Mouse (Mus musculus): ENCODE measurements at regions not wholly inside any gene's neighbourhood (a gene's known extent, or its start where the extent isn't known, plus 50 kb on each side); places are given as distances from the start of the nearest gene placed in this dataset.

GRCm38 (mm10) chr4:39718691-39719090, 268.6 kb downstream of the 1700009N14Rik start:
- H3K27me3 ChIP-seq (replicated peaks; ENCODE audit: control insufficient read depth, insufficient read depth, low read length) = no peaks in the 10 kb centered on the region
- WGBS = 82% methylated on average over 7 of the region's 7 CpGs
- no peaks in the 10 kb centered on the region for H3K4me1 ChIP-seq (replicated peaks; ENCODE audit: control insufficient read depth, insufficient read depth, low read length)
- no peaks in the 10 kb centered on the region for H3K9me3 ChIP-seq (ENCODE audit: control insufficient read depth)
- no peaks in the 10 kb centered on the region for H3K36me3 ChIP-seq (ENCODE audit: control insufficient read depth, insufficient read depth)
- no peak overlapping the region for H3K27ac ChIP-seq (ENCODE audit: low read depth, low read length)
- H3K9ac ChIP-seq (ENCODE audit: low read depth, low read length) = no peak overlapping the region
- no peak for ATAC-seq
- no peak overlapping the region for H3K4me3 ChIP-seq (ENCODE audit: low read depth, low read length)
- H3K4me2 ChIP-seq (replicated peaks; ENCODE audit: low read depth) = no peak overlapping the region
- no peak for TF ChIP-seq CTCF (IDR thresholded peaks at IDR 0.05; ENCODE audit: low read depth)

DNA sequence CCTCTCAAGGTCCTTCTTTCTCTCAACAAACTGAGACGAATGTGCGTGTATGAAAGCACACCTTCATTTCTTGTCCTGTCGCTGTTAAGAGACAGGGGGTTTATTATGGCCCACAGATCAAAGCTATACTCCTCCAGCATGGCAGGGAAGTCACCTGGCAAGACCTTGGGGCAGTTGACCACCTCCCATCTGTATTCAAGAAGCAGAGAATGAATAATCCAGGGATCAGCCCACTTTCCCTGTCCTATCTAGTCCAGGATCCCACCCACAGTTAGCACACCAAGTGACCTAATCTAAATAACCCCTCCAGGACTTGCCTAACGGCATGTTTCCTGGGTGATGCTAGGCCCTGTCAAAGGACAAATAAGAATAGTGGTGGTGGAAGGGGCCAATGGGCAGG, 269.9 kb downstream of the 1700009N14Rik start:
- H3K4me1 ChIP-seq (replicated peaks; ENCODE audit: control insufficient read depth, insufficient read depth, low read length) = no peaks in the 10 kb centered on the region
- no peaks in the 10 kb centered on the region for H3K36me3 ChIP-seq (ENCODE audit: control insufficient read depth, insufficient read depth)
- H3K9me3 ChIP-seq (ENCODE audit: control insufficient read depth) = no peaks in the 10 kb centered on the region
- no peak for TF ChIP-seq CTCF (IDR thresholded peaks at IDR 0.05; ENCODE audit: low read depth)
- no peak for ATAC-seq
- H3K9ac ChIP-seq (ENCODE audit: low read depth, low read length) = no peak overlapping the region
- no peak overlapping the region for H3K27ac ChIP-seq (ENCODE audit: low read depth, low read length)
- 72% methylated on average over 4 of the region's 4 CpGs for WGBS
- no peaks in the 10 kb centered on the region for H3K27me3 ChIP-seq (replicated peaks; ENCODE audit: control insufficient read depth, insufficient read depth, low read length)
- H3K4me3 ChIP-seq (ENCODE audit: low read depth, low read length) = no peak overlapping the region
- H3K4me2 ChIP-seq (replicated peaks; ENCODE audit: low read depth) = no peak overlapping the region

GRCm38 (mm10) chr4:39721524-39721923, 271.4 kb downstream of the 1700009N14Rik start:
- 72% methylated on average over 7 of the region's 7 CpGs for WGBS
- TF ChIP-seq CTCF (IDR thresholded peaks at IDR 0.05; ENCODE audit: low read depth) = no peak
- no peak overlapping the region for H3K4me3 ChIP-seq (ENCODE audit: low read depth, low read length)
- H3K9ac ChIP-seq (ENCODE audit: low read depth, low read length) = no peak overlapping the region
- no peak for ATAC-seq
- no peaks in the 10 kb centered on the region for H3K27me3 ChIP-seq (replicated peaks; ENCODE audit: control insufficient read depth, insufficient read depth, low read length)
- H3K36me3 ChIP-seq (ENCODE audit: control insufficient read depth, insufficient read depth) = no peaks in the 10 kb centered on the region
- no peak overlapping the region for H3K4me2 ChIP-seq (replicated peaks; ENCODE audit: low read depth)
- no peaks in the 10 kb centered on the region for H3K9me3 ChIP-seq (ENCODE audit: control insufficient read depth)
- H3K4me1 ChIP-seq (replicated peaks; ENCODE audit: control insufficient read depth, insufficient read depth, low read length) = no peaks in the 10 kb centered on the region
- H3K27ac ChIP-seq (ENCODE audit: low read depth, low read length) = no peak overlapping the region

DNA sequence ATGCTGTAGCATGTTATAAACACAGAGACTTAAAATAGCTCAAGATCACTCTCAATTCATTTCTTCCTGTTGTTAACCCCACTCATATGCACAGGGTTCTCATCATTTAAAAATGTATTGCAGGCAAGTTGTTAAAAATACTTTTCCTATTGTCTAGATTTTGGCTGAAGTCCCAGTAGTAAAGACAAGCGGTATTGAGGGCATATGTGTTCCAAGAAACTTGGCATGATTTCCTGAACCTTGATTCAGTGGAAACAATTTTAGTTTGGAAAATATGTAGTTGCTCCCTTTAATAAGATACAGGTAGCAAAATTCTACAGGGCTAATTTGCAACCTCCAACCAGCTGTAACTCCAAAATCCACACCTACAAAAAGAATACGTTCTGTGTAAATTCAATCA, 315.5 kb downstream of the 1700009N14Rik start:
- no peaks in the 10 kb centered on the region for H3K36me3 ChIP-seq (ENCODE audit: control insufficient read depth, insufficient read depth)
- no peak overlapping the region for H3K9ac ChIP-seq (ENCODE audit: low read depth, low read length)
- no peak for TF ChIP-seq CTCF (IDR thresholded peaks at IDR 0.05; ENCODE audit: low read depth)
- no peaks in the 10 kb centered on the region for H3K4me1 ChIP-seq (replicated peaks; ENCODE audit: control insufficient read depth, insufficient read depth, low read length)
- no peak overlapping the region for H3K27ac ChIP-seq (ENCODE audit: low read depth, low read length)
- no peak overlapping the region for H3K4me3 ChIP-seq (ENCODE audit: low read depth, low read length)
- no peaks in the 10 kb centered on the region for H3K27me3 ChIP-seq (replicated peaks; ENCODE audit: control insufficient read depth, insufficient read depth, low read length)
- no peak for ATAC-seq
- no peak overlapping the region for H3K4me2 ChIP-seq (replicated peaks; ENCODE audit: low read depth)
- WGBS = 77% methylated on average over 2 of the region's 2 CpGs
- no peaks in the 10 kb centered on the region for H3K9me3 ChIP-seq (ENCODE audit: control insufficient read depth)

DNA sequence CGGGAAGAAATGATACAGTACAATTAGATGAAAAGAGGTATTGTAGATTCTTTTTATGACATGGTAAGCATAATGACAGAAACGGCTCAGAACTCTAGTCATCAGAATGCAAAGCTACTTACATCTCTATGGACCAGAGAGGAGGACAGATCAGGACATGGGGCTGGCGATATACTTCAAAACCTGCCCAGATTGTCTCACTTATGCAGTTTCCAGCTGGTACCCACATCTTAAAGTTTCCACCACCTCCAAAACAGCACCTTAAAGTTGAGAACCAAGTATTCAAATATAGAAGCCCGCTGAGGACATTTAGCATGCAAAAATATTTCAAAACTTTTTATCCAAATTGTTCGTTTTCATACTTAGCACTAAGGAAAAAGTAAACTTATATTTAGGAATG, 341.0 kb downstream of the 1700009N14Rik start:
- 85% methylated on average over 5 of the region's 5 CpGs for WGBS

GRCm38 (mm10) chr4:39809950-39810349, 332.9 kb upstream of the Aco1 start:
- no peak overlapping the region for H3K4me3 ChIP-seq (ENCODE audit: low read depth, low read length)
- no peak overlapping the region for H3K9ac ChIP-seq (ENCODE audit: low read depth, low read length)
- no peaks in the 10 kb centered on the region for H3K36me3 ChIP-seq (ENCODE audit: control insufficient read depth, insufficient read depth)
- TF ChIP-seq CTCF (IDR thresholded peaks at IDR 0.05; ENCODE audit: low read depth) = no peak
- no peak overlapping the region for H3K4me2 ChIP-seq (replicated peaks; ENCODE audit: low read depth)
- ATAC-seq = no peak
- H3K9me3 ChIP-seq (ENCODE audit: control insufficient read depth) = no peaks in the 10 kb centered on the region
- H3K4me1 ChIP-seq (replicated peaks; ENCODE audit: control insufficient read depth, insufficient read depth, low read length) = no peaks in the 10 kb centered on the region
- no peak overlapping the region for H3K27ac ChIP-seq (ENCODE audit: low read depth, low read length)
- WGBS = 63% methylated on average over 3 of the region's 3 CpGs
- H3K27me3 ChIP-seq (replicated peaks; ENCODE audit: control insufficient read depth, insufficient read depth, low read length) = no peaks in the 10 kb centered on the region

More for the DNA sequence above, 341.0 kb downstream of the 1700009N14Rik start:
- no peak overlapping the region for H3K4me3 ChIP-seq (ENCODE audit: low read depth, low read length)
- H3K4me2 ChIP-seq (replicated peaks; ENCODE audit: low read depth) = no peak overlapping the region
- H3K27ac ChIP-seq (ENCODE audit: low read depth, low read length) = no peak overlapping the region
- H3K4me1 ChIP-seq (replicated peaks; ENCODE audit: control insufficient read depth, insufficient read depth, low read length) = no peaks in the 10 kb centered on the region
- no peaks in the 10 kb centered on the region for H3K36me3 ChIP-seq (ENCODE audit: control insufficient read depth, insufficient read depth)
- no peak overlapping the region for H3K9ac ChIP-seq (ENCODE audit: low read depth, low read length)
- ATAC-seq = no peak
- H3K9me3 ChIP-seq (ENCODE audit: control insufficient read depth) = no peaks in the 10 kb centered on the region
- no peaks in the 10 kb centered on the region for H3K27me3 ChIP-seq (replicated peaks; ENCODE audit: control insufficient read depth, insufficient read depth, low read length)
- no peak for TF ChIP-seq CTCF (IDR thresholded peaks at IDR 0.05; ENCODE audit: low read depth)

GRCm38 (mm10) chr4:39812766-39813165, 330.1 kb upstream of the Aco1 start:
- H3K27ac ChIP-seq (ENCODE audit: low read depth, low read length) = no peak overlapping the region
- no peak overlapping the region for H3K4me2 ChIP-seq (replicated peaks; ENCODE audit: low read depth)
- no peaks in the 10 kb centered on the region for H3K9me3 ChIP-seq (ENCODE audit: control insufficient read depth)
- H3K4me3 ChIP-seq (ENCODE audit: low read depth, low read length) = no peak overlapping the region
- H3K36me3 ChIP-seq (ENCODE audit: control insufficient read depth, insufficient read depth) = no peaks in the 10 kb centered on the region
- no peak for TF ChIP-seq CTCF (IDR thresholded peaks at IDR 0.05; ENCODE audit: low read depth)
- WGBS = 77% methylated on average over 4 of the region's 4 CpGs
- no peaks in the 10 kb centered on the region for H3K4me1 ChIP-seq (replicated peaks; ENCODE audit: control insufficient read depth, insufficient read depth, low read length)
- no peak overlapping the region for H3K9ac ChIP-seq (ENCODE audit: low read depth, low read length)
- no peak for ATAC-seq
- H3K27me3 ChIP-seq (replicated peaks; ENCODE audit: control insufficient read depth, insufficient read depth, low read length) = no peaks in the 10 kb centered on the region
